Mouse (Mus musculus) thymus, adult 2 months (tissue): ENCODE data around the gene Cyb5d1.

Source experiments
- CTCF ChIP-seq: fragments of 200-500 bp; IDR thresholded peaks from 2 replicates; pipeline ENCODE4 v1.5.1; 2012; ENCODE audit warnings: mild to moderate bottlenecking, control low read depth, low read length, moderate library complexity, borderline replicate concordance; ENCODE audit not compliant: control insufficient read depth, poor library complexity, insufficient read depth; ENCODE audit errors: extremely low read depth
- POLR2A ChIP-seq: fragments of 200-500 bp; IDR thresholded peaks from 2 replicates; pipeline ENCODE4 v1.6.1; 2012; ENCODE audit warnings: mild to moderate bottlenecking, low read length, control low read depth, moderate library complexity; ENCODE audit not compliant: control insufficient read depth, poor library complexity, insufficient read depth; ENCODE audit errors: extremely low read depth

- TF ChIP-seq CTCF (no peak), POLR2A (no peak)
Measured at GRCm38 (mm10) chr11:69437291-69437690, 41.9 kb upstream of the Cyb5d1 start.
